Mouse (Mus musculus): ENCODE results near the gene Snx18. TPM values are rescaled to one million over a fixed set of nuclear protein-coding genes. Genes with fewer than 3 reads are reported as not detected.

The Snx18 gene
- total RNA-seq, 1 experiment from 2014 or later, result 30.5 TPM

DNA sequence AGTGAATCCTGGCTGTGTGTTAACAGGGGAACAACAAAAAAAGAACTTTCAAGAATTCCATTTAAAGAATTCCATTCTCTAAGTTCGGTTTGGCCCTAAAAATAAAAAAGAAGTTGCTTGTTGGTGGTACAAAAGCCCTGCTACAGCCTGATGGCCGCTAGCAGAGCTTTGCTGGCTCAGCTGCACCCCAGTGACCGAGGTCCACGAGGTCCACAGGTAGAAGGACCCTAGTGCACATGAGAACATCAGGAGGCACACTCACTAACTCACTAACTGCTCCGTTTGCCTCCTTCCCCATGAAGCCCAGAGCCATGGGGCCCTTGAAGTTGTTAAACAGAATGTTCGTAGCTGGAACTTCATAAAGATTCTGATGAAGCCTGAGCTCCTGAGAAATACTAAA, 14.0 kb downstream of the Snx18 start:
- no peak for ATAC-seq (replicated peaks in 1 of 2; ENCODE audit: insufficient read depth in 1 of 2, low FRiP score in 2 of 2, low TSS enrichment in 1 of 2, low read depth in 1 of 2, poor library complexity in 2 of 2, severe bottlenecking in 2 of 2)

DNA sequence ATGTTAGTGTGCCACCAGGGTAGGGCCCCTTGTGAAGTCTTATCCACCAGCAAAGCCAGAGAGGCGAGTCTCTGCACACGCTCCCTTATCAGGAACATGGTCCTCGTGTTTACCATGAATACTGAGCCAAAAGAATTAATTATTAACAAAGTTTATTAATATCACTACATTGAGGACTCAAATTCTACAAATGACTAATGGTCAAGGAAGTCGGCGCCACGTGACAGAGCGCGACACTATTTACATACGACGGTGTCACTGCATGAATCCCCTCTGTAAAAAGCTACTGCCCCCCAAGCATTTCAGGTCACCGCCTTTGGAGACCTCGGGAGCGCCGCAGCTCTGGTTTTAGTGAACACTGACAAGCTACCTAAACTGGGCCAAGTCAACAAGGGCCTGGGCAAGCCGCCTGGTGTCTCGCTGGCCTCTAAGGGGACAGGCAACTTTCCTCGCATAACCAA, 15.5 kb downstream of the Snx18 start:
- no peak for ATAC-seq (replicated peaks in 1 of 2; ENCODE audit: insufficient read depth in 1 of 2, low FRiP score in 2 of 2, low TSS enrichment in 1 of 2, low read depth in 1 of 2, poor library complexity in 2 of 2, severe bottlenecking in 2 of 2)

DNA sequence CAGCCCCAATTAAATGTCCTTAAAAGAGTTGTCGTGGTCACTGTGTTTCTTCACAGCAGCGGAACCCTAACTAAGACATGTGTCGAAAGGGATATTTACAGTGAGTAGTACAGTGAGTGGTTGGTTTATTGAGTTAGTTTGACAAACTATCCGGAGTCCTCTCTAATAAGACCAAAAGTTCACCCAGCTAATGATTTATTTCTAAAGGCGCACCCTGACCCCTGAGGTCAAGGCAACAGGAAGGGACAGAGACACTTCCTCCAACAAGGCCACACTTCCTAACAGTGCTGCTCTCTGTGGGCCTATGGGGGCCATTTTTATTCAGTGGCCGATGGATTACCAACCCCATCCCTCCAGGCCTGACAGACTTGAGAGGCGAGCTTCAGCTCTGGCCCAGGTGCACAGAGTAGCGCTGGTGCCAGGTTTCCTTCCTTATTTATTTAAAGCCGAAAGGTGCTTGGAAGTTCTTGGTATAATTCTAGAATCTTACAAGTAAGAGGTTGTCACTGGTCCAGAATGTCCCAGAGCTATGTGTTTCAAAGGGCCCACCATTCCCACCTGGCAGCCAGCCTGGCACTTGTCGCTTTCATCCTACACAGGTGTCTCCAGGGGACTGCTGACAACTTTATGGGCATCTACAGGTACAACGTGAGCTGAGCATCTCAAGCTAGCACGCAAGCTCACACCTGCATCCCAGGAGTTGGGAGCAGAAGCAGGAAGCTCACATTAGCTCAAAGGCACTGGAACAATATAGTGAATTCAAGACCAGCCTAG, 16.3 kb downstream of the Snx18 start:
- no peak for ATAC-seq (replicated peaks in 1 of 2; ENCODE audit: insufficient read depth in 1 of 2, low FRiP score in 2 of 2, low TSS enrichment in 1 of 2, low read depth in 1 of 2, poor library complexity in 2 of 2, severe bottlenecking in 2 of 2)

DNA sequence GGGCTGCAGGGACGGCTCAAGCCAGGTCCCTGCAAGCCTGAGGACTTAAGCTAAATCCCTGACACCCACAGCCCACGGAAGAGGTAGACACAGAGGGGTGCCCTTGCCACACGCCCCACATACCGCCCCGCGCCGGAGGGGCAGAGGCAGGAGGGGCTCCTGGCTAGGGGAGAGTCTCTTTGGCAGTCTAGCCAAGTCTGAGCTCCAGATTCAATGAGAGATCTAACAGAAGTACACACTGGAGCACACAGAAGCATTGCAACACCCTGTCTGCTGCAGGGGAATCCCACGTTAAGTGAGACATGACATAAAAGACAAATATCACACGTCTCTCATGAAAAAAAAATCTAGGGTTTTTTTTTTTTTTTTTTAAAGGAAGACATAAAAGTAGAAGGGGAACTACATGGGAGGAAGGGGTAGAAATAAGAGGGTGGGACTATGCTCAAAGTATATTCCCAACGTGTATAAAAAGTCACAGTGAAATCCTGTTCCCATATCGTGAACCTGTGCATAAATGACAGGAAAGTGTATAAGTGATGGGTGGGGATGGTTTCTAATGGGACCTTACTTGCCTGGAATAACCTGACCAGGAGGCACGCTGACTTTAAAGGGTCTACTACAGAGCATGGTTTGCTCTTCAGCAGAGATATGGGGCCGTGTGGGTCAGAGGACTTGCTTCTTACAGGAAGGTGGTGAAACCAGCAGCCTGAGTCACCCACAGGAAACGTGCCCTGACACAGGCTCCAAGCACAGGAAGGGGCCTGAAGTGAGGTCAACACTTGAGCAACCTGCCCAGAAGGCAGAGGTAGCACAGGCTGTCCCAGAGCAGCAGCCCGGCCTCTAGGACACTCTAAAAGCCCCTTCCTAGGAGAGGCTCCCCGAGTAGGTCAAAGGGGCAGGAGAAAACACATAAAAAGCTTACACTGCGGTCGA, 17.6 kb downstream of the Snx18 start:
- peak; percentile 75 to 78 for ATAC-seq (replicated peaks in 1 of 2; ENCODE audit: insufficient read depth in 1 of 2, low FRiP score in 2 of 2, low TSS enrichment in 1 of 2, low read depth in 1 of 2, poor library complexity in 2 of 2, severe bottlenecking in 2 of 2)

DNA sequence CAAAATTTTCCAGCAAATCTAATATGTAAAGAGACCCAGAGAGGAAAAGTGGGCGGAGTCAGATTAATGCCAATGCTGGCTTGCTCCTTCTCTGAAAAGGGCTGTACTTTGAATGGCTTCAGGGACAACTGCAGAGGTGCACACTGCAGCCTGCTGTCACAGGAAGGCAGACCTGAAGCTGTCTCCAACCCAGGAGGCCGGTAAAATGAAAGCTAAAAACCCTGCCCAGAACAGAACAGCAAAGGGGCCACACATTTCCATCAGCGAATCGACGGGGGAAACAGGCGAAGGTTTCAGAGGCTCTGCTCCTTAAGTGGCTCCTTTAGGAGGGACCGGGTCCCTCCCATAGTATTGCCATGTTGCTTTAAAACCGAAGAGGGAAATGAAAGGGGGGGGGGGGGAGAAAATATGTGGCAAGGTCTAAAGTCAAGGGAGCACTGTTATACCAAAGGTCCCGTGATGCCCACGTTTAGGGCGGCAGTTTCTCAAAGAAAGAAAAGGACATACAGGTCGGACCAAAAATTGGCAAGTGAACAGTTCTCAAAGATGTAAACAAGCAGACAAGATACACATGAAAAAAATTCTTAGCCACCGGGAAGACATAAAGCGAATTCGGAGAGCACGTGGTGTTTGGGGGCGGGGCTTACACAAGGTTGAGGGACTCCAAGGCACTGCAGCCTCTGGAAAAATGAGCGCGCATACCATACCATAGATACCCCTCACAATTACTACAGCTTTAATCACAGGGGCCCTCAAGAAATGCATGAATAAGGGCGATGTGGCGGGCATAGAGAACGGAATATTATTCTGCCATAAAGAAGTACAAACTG, 18.4 kb downstream of the Snx18 start:
- ATAC-seq (replicated peaks in 1 of 2; ENCODE audit: insufficient read depth in 1 of 2, low FRiP score in 2 of 2, low TSS enrichment in 1 of 2, low read depth in 1 of 2, poor library complexity in 2 of 2, severe bottlenecking in 2 of 2), result no peak

DNA sequence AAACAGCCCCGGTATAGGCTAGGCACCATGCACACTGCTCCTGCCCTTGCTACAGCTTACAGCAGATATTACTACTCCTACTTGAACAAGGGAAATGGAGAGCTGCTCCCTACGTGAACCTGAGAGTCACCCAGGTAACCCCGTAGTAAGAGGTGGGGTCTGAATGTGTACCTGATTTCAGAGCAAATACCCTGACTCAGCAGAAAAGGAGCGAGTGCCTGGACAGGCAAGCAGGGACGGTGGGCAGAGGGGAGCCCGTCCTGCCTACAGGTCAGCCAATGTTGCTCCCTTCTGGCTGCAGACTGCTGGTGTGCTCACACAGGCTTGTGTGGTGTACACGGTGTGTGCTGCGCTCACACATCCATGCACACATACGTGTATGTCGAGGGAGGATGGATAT, 20.7 kb downstream of the Snx18 start:
- no peak for ATAC-seq (replicated peaks in 1 of 2; ENCODE audit: insufficient read depth in 1 of 2, low FRiP score in 2 of 2, low TSS enrichment in 1 of 2, low read depth in 1 of 2, poor library complexity in 2 of 2, severe bottlenecking in 2 of 2)

DNA sequence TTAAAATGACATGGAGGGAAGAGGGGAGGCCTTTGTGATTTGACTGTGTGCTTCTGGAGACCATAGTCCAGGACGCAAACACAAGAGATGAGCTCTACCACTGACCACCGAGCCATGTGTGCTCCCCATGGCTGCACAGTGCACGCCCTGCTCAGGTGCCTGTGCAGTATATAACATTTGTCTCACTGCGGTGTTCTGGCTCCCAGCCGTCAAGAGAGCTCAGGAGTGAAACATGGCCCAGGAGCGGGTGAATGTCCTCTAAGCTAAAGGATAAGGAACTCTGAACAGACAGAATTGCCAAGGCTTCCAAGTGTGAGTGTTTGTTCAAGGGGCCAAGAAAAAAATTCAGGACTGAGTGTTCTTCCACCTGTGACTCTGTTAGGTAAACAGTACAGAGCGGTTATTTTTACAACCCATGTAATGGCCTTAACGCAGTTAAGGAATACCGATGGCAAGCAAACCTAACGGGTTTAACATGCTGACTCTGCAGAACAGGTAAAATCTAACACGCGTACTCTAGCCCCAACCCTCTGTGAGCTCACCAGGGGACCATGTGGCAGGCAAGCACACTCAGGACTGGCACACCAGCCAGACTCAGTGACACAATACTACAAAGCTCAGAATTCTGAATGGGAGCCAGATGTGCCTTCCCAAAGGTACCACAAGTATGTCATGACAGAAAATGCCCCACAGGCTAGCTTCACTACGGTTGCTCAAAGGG, 21.4 kb downstream of the Snx18 start:
- no peak for ATAC-seq (replicated peaks in 1 of 2; ENCODE audit: insufficient read depth in 1 of 2, low FRiP score in 2 of 2, low TSS enrichment in 1 of 2, low read depth in 1 of 2, poor library complexity in 2 of 2, severe bottlenecking in 2 of 2)

DNA sequence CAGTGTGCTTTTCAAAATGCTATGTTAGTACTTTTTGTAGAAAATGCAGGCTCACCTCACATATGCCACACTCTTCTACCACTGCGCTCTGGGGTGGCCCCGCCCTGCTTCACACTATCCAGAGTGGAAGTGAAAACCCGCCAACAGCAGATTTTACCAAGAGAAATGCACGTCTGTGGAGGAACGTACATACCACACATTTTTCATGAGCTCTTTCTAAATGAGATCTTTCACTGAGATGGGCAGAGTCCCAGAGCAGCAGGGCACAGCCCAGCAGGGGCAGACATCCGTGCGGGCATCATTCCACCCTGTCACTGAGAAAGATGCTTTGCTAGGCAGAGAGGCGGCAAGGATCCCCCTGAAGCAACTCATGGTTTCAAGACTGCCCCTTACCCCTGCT, 22.4 kb downstream of the Snx18 start:
- no peak for ATAC-seq (replicated peaks in 1 of 2; ENCODE audit: insufficient read depth in 1 of 2, low FRiP score in 2 of 2, low TSS enrichment in 1 of 2, low read depth in 1 of 2, poor library complexity in 2 of 2, severe bottlenecking in 2 of 2)

DNA sequence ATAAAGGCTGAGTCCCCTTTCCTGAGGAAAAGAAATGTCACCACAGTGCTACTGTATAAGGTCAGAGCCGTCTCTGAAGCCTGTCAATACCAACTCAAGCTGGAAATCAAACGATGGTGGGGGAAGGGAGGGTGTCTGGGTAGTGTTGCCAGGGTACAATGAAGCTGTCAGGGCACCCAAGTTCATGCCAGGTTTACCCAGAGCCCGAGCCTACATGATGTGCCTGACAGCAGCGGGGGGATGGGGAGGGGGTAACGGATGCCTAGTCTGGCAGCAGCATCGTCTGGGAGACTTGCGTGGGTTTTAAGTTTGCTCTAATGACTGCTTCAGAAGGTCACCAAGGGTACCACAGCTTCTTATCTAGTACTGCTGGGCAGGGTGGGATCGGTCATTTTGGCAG, 23.1 kb downstream of the Snx18 start:
- ATAC-seq (replicated peaks in 1 of 2; ENCODE audit: insufficient read depth in 1 of 2, low FRiP score in 2 of 2, low TSS enrichment in 1 of 2, low read depth in 1 of 2, poor library complexity in 2 of 2, severe bottlenecking in 2 of 2), result no peak

DNA sequence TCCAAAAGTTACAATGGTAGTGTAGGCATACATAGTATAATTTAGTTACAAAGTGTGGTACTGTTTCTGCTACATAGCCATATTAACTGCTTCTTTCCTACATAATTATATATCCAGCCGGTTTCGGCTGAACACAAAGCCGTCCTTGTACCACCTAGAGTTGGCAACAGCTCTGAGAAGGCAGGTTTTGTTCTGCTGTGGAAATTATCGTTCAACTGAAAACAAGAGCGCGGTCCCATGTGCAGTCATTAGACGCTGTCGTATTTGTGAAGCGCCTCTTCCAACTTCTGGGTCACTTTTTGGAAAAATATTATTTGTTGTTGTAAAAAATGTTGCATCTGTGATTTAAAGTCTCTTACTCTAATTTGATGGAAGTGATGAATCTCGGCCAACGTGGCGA, 24.0 kb downstream of the Snx18 start:
- ATAC-seq (replicated peaks in 1 of 2; ENCODE audit: insufficient read depth in 1 of 2, low FRiP score in 2 of 2, low TSS enrichment in 1 of 2, low read depth in 1 of 2, poor library complexity in 2 of 2, severe bottlenecking in 2 of 2), result no peak

DNA sequence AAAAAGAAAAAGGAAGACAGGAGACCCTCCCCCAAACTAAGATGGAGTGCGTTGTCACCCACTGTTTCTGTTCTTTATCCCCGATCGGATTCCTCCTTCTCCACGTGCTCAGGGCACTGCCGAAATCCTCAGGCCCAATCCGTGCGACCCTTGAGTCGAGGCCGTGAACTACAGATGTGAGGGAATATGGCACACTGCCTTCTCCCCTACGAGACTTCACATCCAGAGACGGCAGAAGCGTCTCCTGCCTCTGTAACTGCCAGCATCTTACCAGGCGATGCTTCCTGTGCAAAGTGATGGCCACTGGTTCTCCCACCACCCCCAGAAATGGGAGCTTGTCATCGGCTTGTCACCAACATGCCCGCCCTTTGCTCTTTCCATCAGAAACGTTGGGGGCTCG, 24.7 kb downstream of the Snx18 start:
- ATAC-seq (replicated peaks in 1 of 2; ENCODE audit: insufficient read depth in 1 of 2, low FRiP score in 2 of 2, low TSS enrichment in 1 of 2, low read depth in 1 of 2, poor library complexity in 2 of 2, severe bottlenecking in 2 of 2), result no peak

DNA sequence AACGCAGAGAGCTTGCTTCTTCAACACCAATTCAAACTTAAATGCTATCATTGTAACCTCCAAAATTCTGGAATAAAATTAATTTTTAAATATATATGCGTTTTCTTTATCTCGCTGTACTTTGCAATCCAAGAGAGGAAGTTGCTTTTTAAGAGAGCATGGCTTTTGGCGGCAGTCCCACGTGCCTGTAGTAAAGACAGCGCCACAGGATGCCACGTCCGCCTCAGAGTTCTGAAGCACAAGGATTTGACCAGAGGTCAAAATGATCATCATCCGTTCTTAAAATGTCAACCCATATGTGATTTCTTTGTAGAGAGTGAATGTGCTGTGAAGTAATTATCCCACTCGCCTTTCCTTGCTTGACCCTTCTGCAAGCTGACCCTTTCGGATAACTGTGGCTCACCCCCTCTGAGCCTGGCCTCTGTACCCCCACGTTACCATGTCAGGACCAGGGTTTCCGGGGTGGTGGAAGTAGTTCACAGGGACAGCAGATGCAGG, 25.6 kb downstream of the Snx18 start:
- ATAC-seq (replicated peaks in 1 of 2; ENCODE audit: insufficient read depth in 1 of 2, low FRiP score in 2 of 2, low TSS enrichment in 1 of 2, low read depth in 1 of 2, poor library complexity in 2 of 2, severe bottlenecking in 2 of 2), result no peak

DNA sequence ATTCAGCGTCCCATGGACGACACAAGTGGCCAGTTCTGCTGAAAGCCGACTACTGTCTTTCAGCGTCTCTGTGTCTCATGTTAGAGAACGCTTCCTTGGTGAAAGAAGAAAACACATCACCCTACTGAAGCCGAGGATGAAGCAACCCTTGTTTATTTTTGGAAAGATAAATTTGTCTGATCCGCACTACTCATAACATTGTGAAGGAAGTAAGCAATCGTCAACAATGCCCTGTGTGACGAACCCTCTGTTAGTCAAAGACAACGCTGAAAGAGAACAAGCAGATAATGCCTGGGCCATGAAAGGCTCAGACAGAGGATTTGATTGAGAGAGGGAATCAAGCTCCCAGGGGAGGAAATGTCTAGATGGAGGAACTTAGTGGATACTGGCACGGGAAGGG, 27.0 kb downstream of the Snx18 start:
- no peak for ATAC-seq (replicated peaks in 1 of 2; ENCODE audit: insufficient read depth in 1 of 2, low FRiP score in 2 of 2, low TSS enrichment in 1 of 2, low read depth in 1 of 2, poor library complexity in 2 of 2, severe bottlenecking in 2 of 2)

DNA sequence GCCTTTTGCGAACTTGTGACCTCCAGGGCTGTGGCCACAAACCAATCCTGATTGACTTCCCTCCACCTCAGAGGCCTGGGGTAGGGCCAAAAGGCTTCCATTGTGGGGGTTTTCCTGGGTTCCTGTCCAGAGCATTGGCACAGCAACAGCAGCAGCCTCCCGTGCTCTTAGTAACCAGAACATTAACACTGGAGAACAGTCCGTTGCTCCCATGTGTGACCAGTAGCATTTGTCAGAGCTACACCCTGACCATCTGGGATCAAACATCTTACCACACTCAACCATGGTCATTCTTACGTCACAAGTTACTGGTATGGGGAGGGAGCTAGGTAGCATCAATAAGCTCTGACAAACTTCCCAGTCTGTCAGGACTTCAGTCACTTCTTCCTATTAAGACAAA, 28.1 kb downstream of the Snx18 start:
- ATAC-seq (replicated peaks in 1 of 2; ENCODE audit: insufficient read depth in 1 of 2, low FRiP score in 2 of 2, low TSS enrichment in 1 of 2, low read depth in 1 of 2, poor library complexity in 2 of 2, severe bottlenecking in 2 of 2), result no peak

DNA sequence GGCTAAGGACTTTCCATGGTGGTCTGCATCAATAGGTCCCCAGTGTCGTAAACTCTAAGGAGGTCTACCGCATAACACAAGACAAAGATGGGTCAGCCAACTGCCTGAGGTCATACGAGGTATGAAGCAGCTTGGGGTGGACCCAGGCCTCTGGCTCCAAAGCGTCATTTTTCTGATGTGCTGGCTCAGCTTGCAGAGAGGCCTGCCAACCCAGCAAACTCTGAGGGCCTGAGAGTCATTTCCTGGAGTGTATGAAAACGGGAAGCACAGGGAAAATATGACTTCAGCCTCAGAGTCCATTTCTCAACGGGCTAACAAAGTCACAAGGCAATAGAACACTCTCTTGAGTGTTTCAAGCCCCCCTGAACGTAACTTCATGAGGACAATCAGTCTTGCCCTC, 28.9 kb downstream of the Snx18 start:
- peak; percentile 74 to 84 for ATAC-seq (replicated peaks in 1 of 2; ENCODE audit: insufficient read depth in 1 of 2, low FRiP score in 2 of 2, low TSS enrichment in 1 of 2, low read depth in 1 of 2, poor library complexity in 2 of 2, severe bottlenecking in 2 of 2)

DNA sequence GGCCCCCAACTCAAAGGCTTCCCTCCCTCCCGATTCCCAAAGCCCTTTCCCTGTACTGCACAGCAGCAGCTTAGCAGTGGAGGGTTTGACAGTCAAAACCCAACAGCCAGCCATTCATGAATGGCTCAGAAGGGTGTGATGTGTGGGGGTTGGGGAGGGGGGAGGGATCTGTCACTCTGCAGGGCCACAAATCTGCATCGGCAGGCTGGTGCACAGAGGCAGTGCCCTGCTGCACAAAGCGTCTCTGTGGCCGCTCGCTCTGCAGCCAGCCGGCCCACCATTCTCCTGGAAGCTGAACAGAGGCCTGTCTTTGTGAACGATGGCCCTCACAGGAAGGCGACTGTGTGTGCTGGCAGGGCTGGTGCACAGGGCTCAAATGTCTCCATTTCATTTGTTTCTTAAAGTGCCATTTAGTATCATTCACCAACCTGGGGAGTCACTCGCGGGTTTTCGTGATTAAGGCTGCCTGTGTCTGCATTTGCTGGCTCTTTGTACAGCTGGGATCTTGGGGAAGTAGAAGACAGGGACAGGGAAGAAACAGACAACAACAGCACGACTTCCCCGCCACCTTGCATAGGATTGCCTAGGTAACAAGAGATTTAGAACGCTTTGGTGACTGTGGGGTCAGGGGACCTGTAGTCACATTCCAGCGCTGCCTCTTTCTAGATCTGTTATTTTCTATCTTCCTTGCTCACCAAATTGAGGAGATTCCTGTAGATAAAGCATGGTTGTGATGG, 31.0 kb downstream of the Snx18 start:
- no peak for ATAC-seq (replicated peaks in 1 of 2; ENCODE audit: insufficient read depth in 1 of 2, low FRiP score in 2 of 2, low TSS enrichment in 1 of 2, low read depth in 1 of 2, poor library complexity in 2 of 2, severe bottlenecking in 2 of 2)
